Mouse (Mus musculus): ENCODE data around the gene Mpped2.

The Mpped2 gene

DNA sequence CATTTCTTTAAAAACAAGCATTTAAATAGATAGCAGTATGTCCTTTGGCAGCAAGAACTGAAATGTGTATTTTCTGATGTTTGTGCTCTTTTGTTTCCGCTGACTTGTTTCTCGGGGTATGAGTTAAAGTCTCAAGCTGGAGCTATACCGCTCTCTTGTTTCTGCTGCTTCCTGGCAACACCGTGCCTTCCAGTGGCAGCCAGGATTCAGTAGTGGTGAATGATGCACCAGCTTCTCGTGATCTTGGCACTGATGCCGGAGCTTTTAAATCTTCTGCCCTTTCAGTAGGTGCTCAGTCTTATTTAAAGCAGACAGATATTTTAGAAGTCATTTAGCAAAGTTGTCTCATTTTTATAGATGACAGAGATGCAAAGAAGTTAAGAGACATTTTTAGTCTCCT lies 53.1 kb downstream of the Mpped2 start:
- DNase-seq (ENCODE audit: low spot score): no peak

DNA sequence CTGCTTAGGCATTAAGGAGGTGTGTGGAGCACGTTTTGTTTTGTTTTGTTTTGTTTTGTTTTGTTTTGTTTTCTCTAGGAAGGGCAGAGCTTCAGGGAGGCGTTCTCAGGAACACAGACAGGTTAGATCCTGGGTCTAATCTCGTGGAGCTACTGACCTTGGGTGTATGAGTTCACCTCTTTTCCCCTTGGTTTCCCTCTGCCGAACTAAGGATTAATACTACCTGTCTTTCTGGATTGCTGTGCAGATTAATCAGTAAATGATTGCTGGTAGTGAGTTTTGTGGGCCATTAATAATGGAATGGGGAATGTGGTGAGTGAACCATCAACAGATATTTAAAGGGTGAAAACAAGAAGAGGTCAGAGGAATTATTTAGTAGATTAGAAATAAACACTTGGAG lies 53.8 kb downstream of the Mpped2 start:
- DNase-seq (ENCODE audit: low spot score): no peak

DNA sequence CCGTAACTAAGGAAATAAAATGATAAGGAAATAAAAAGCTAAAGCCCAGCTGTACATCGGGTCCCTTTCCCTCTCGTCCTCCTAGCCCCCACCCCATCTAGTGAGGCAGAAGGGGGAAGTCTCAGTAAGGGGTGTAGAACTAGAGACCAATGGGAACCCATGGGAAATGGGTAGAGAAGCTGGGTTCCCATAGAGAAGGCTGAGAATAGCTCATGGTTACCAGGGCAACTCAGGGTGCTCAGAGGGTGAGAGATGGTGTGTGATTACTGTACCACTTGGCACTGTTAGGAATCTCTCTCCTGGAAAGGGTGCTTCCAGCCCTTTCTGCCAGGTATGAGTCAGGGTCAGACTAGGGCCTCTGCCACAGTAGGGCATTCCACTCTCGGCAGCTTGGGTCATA lies 54.3 kb downstream of the Mpped2 start:
- no peak for DNase-seq (ENCODE audit: low spot score)

DNA sequence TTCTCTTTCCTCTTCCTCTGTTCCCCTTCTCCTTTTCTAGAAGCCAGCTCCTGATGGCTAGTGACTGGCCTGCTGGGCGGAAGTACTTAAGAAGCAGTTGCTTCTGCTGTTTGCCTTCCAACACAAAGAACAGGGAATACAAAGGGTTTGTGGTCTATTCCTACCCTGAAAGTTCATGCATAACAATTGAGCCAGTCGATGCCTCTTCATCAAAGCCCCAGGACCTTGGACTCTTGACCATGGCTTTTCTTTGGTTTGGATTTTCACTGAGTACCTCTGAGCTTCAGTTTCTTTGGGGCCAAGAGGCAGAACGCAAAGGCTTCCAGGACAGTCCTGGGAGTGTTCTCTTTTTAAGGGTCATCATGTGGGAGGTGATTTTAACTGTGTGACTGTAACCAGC lies 57.8 kb downstream of the Mpped2 start:
- no peak for DNase-seq (ENCODE audit: low spot score)

DNA sequence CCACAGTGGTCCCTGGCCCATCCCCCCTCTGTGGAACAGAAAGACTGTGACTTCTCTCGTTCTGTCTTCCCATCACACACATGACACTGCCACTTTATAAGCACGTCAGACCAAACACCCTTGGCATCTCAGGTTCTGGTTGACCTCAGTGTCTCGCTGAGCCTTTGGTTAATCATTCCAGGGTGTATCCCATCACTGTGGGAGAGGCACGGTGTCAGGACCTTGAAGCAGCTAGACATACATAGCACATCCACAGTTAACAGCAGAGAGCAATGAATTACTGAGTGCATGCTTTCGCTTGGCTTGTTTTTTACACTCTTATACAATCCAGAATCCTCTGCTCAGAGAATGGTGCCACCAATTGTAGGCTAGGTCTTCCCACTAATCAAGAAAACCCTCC lies 60.6 kb downstream of the Mpped2 start:
- no peak for DNase-seq (ENCODE audit: low spot score)

DNA sequence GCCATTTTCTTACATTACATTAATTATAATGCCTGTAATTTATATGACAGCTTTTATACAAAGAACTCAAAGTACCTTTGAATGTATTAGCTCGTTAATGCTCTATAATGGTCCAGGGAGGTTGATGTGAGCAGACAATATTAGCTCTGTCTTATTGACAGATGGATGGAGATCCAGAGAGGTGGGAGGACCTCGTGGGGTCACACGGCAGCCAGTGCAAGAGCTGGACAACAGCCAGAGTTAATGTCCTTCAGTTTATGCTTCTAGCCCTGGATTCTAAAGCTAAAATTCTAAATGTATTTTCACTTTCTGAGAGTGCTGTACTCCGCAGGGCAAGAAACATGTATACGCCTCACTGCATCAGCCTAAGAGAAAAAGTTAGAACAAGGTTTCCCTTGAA lies 61.6 kb downstream of the Mpped2 start:
- DNase-seq (ENCODE audit: low spot score): no peak

DNA sequence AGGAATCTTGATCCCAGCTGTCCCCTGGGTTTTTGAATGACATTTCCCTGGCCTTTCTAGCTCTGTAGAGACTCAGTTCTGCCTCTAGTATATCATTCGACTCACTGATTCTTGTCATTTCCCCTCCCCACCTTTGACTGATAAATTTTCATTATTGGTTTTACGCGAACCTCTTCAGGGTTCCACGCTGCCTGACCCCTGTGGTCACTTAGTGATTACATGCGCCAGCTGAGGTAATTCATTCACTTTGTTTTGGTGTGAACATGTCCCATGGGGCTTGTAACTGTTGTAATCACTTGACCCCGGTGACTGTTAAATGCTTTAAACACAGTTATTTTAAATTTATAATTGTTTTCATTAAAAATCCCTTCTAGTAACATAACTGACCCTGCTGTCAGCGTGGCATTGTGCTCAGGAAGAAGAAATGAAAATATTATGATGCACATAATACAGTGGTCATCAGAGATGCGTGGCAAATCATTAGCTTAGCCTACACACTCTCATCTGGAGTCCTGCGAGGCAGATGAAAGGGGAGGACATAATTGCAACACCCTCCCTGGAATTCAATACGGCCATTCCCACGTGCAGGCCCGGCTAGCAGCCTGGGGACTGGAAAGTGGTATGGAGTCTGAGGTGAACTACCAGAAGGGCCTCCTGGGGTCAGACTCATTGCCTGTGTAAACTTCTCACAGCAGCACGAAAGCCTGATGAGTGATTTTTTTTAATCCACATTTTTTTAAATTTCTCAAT lies 63.5 kb downstream of the Mpped2 start:
- no peak for DNase-seq (ENCODE audit: low spot score)

DNA sequence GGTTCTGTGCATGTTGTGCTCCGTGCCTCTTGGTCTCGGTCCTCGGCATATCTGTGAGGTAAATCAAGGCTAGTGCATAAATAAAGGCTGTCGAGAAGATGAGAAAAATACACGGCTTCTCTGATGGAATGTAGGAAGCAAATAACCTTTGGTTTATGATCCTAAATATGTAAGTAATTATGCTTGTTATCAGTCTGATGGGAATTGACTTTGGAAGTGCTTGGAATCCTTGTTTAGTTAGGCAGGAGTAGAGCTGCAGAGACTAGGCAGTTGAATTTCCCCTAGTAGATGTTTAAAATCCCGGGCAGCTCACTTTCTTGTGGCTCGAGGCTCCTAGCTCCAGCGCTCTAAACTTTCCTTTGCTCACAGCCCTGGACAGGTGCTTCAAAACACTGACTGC lies 69.9 kb downstream of the Mpped2 start:
- no peak for DNase-seq (ENCODE audit: low spot score)

DNA sequence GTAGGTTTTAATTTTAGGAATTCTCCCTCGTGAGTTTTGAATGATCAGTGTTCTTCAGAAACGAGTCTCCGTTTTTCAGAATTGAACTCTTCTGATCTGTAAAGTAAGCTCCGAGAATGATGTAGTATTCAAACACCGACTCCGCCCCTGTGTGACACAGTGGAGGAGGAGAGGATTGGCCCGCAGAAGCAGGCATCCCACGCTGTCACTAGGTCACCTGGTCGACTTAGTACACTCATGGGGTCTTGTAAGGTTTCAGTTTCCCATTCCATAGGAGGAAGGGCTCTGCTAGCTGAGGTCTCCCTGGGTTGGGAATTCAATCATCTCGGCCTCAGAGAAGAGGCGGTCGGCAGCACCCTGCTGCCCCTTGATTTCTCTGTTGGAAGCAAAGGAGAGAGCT lies 76.2 kb downstream of the Mpped2 start:
- no peak for DNase-seq (ENCODE audit: low spot score)

DNA sequence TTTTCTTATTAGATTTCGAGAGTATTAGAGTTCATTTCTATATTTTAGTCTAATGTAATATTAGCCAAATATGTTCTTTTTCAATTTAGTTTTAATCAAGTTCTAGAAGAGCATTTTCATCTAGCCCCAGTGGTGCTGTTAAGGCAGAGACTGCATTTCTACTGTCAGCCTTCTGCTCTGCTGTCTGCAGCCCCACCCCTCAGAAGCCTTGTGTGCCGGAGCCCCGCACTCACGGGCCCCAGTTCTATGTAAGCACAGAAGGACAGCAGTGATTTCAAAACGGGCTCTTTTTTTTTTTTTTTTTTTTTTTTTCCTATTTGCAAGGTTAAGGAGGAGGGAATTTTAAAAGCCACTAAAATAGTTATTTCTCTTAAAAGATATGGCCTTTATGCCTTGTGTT lies 79.6 kb downstream of the Mpped2 start:
- DNase-seq (ENCODE audit: low spot score): no peak

DNA sequence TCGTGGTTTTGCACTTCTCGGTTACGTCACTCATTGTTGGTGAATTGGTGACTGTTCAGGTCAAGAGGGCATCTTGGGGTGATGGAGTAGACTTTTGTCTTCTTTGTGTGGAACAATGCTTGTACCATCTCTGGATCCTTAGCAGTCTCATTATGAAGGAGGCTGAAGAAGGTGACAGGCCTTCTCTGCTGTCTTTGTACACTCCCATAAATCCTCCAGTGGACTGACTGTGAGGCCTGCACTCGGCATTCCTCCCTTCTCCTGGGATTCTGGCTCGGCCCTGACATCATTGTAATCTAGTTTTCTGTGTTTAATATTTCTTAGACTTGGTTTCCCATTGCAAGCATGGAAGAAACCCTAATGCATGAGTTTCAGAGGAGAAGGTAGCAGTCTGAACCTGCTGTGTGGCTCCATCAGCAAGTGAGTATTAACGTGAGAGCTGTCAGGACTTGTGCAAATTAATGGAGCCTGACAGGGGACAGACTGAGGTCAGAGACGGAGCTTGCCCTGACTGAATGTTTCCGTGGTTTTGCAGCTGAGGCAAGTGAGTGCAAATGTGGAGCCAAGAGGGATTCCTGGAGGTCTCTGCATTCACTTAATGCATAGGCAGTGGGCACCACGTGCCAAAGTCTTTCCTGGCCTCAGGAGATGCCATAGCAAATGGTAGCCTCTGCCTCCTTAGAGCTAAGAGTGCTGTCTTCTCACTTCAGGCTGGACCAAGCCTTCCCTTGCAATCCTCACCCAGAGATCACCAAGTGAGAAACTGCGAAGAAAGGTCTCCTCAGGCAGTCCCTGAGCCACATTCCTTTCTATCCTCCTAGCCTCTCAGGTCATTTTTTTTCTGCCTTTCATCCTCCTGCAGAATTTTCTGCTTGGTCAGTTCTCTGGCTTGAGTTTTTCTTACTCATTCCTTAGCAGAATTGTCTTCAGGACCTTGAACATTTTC lies 81.5 kb downstream of the Mpped2 start:
- no peak for DNase-seq (ENCODE audit: low spot score)

DNA sequence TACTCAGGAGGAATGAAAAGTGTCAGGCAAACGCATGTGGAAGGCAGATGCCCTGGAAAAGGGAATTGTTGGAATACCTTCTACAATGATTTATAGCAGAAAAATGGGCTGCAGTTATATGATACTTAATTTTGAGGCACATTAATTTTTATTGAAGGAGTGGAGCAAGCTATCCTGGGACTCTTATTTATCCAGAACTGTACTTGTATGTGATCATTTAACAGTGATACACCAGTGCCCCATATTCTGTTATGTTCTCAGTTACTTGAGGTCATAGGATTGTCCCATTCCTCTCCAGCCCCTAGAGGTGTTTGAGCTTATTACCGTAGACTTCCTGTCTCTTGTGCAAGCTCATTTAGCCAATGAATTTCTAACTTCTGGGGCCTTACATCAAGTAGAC lies 82.9 kb downstream of the Mpped2 start:
- no peak for DNase-seq (ENCODE audit: low spot score)

DNA sequence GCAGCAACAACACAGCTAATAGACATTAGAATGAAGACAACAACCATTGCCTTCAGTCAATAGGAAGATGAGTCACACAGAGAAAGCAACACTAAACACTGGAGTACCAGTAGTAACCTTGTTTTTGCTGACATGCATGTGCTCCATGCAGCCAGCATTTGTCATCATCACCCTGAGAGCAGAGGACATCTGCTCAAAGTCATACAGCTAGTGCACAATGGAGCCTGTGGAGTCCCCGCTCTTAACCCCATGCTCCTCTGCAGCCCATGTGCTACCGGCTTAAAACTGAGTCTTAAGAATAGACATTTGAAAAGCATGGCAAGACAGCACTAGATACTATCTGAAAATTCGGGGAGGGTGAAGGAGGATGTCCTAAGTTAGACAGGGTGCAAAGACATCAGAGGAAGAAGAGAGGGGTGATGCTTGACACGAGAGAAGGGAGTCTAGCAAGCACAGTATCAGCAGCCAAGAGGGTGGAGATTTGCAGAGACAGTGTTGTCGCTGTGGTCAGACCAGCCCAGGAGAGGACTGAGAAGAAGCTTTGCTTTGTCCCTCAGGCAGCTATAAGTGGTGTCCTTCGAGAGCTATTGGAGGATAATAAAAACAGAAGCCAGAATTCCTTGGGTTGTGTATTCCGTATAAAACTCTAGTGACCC lies 85.9 kb downstream of the Mpped2 start:
- DNase-seq (ENCODE audit: low spot score): no peak

DNA sequence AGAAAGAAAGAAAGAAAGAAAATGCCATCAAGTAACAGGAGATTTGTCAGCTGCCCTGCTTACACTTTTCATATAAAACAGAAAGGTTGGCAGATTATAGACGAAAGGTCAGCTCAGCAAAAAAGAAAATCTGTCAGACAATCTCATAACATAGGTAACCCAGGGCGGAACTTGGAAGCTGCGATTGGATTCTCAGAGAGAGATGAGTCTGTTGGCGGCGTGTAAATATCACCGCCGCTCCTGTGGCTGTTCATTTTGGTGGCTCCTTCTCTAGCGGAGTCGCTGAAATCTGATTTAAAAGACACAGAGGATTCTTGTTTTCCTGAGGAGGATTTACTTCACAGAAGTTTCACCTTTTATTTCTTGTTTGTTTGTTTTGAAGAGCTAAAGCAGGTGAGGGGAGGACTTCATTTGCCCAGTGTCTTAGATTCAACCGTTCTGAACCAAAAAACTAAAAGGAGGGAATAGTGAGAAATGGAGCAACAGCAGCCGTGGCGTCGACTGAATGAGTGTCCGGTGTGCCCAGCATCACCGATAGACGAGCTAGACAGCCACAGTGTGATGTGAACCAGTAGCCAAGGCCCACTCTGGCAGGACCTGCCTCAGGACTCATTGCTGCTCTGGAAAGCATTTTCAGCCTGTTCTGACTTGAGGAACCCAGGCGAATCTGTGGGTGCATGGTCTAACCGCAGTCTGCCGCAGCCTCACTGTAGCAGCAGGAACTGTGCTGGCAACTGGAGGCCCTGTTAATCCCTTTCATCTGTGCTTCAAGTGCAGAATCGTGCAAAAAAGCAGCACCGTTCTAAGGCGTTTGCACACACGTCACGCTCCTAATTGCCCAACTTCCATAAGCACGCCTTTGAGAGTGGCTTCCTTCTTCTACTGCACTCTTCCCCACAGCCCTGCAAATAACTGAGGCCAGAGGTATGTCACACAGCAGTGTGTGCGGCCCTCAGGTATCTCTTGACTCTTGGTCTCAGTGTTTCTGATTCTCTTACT lies 88.4 kb downstream of the Mpped2 start:
- DNase-seq (ENCODE audit: low spot score): no peak

DNA sequence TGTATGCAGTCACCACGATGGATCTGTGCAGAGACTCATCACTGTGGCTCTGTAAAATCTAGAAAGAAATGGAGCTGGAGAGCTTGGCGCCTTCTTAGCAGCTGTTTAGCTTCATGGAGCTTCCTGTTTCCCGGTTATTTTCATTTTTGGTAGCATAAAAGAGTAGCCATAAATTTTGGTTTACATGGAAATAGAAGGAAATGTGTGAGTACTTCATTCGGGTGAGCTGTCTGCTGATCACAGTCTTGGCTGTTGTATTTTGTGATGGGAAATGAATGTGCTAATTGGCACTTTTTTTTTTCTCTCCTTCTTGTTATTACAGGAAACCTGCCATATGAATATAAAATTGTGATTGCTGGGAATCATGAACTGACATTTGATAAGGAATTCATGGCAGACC lies 90.2 kb downstream of the Mpped2 start:
- no peak for DNase-seq (ENCODE audit: low spot score)

DNA sequence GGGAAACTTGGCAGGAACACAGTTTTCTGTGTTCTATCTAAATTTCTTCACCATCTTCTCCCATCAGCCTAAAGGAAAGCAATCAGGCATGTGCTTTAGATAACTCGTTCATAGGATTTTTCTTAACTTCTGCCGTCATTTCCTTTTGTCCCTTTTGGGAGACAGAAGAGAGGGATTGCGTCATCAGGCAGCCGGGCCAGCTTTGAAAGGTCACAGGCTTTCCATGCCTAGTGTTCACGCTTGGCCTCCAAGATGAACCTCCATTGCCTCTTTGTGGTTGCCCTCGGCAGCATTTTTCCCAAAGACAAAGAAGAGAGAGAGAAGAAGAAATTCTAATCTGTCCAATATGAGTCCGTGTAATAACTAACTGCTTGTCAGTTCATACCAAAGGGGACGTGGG lies 95.0 kb downstream of the Mpped2 start:
- DNase-seq (ENCODE audit: low spot score): no peak

DNA sequence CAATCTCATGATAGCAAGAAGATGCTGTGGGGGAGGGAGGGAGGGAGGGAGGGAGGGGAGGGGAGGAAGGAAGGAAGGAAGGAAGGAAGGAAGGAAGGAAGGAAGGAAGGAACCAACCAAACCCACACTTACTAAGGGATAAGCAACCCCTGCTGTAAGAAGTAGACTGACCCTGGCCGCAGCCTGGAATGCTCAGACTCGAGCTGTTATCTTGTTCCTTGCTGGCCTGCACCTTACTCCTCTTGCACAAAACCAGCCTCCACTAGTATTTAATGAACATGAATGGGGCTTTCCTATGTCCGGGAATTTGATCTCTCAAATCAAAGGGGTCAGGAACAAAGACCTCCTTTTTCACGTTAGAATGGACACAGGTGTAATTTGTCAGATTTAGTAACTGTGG lies 95.5 kb downstream of the Mpped2 start:
- DNase-seq (ENCODE audit: low spot score): no peak

DNA sequence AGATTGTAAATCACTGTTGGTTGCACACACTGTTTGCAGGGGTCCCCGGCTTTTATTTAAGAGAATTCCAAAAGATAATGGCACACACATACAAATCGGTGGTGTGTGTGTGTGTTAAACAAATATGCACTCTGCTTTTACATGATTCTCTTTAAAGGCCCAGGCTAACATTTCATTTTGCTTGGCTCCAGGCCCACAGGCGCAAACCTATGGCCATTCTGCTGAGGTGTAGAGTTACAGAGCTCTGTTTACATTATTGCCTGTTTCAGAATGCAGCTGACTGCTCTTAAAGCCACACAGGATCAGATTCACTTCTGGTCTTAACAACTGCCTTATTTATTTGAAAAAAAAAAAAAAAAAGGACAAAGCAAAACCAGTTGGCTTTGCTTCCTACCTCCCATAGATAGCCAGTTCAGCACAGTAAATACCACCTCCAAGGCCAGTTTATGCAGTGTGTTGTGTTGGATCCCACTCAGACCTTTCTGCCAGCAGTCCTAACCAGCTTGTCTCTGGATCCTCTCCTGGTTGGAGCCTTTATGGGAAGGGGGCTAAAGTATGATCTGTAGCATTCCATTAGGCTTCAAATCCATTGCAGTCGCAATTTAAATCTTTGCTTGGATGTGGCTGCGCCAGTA lies 96.7 kb downstream of the Mpped2 start:
- peak; percentile 16 for DNase-seq (ENCODE audit: low spot score)

DNA sequence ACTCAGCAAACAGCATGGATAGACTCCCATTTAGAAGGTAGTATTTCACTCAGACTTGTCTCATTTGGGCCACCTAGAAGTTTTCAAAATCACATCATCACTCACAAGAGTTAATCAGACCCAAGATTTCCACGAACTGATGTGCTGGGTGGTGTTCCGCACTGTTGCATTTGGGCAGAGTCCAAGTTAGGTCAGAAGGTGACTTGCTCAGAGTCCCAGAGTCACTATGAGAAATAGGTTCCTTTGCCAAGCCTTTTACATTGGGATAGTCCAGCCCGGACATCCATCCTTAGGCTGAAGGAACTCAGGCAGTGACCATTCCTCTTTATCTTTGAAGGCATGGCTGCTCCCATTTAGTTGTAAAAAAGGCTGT lies 97.2 kb downstream of the Mpped2 start:
- no peak for DNase-seq (ENCODE audit: low spot score)

DNA sequence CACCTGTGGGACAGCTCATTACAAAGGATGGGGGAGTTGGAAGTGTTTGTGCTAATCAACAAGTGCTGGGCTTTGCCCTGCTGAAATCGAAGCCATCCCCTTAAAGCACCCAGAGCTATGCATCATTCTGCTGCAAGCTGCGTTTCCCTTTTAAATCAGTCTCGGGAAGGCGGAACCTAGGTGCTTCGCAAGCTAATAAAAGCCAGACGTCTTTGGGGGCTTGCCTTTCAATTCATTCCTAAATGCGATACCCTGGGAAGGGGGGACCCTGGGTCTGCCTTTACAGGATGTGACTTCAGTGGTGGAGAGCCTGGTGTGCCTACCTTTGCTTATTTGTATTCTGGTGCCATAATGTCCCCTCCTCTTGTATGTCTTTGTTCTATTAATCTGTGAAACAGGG lies 103.2 kb downstream of the Mpped2 start:
- no peak for DNase-seq (ENCODE audit: low spot score)

DNA sequence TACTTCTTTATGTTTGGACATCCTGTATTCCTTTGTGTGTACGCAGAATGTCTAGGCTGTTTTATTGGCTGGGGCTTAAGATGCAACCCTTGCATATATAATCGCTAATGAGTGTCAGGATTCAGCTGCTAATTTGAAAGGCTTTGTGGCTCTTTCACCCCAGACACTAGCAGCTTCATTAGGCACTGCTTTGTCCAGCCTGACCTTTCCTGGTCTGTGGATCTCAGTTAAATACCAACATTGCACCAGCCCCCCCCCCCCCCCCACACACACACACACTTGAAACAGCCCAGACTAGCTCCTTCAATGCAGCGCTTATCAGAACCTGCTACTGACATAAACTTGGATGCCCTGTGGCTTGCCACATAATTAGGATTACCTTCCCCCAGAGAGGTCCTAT lies 104.8 kb downstream of the Mpped2 start:
- DNase-seq (ENCODE audit: low spot score): no peak

All from lung, postnatal 25 days (tissue).